Mouse (Mus musculus) CH12.LX (cell line): ENCODE results near the gene Mlh1. TPM values are rescaled to one million over a fixed set of nuclear protein-coding genes. Genes with fewer than 3 reads are reported as not detected.
A peak's percentile ranks its signal among the peaks of the same experiment; 100 is the strongest.

Source experiments
- DNase-seq: peaks from one replicate; pipeline ENCODE4 v3.0.0-alpha.2; 2013; ENCODE audit errors: extremely low read depth
- H3K27ac ChIP-seq: 2 replicates; pipeline ENCODE4 v1.5.1; 2012; ENCODE audit warnings: low read depth, mild to moderate bottlenecking, control low read depth, moderate library complexity; ENCODE audit not compliant: insufficient read depth
- H3K27me3 ChIP-seq: replicated peaks from 2 replicates; pipeline ENCODE3; 2012; ENCODE audit warnings: inconsistent platforms
- H3K36me3 ChIP-seq, 2 experiments: replicated peaks in 1 of 2; 2 replicates each; pipeline versions ENCODE3 to v1.6.1; 2012; ENCODE audit warnings: inconsistent platforms in 1 of 2, low read length in 1 of 2, mild to moderate bottlenecking in 1 of 2, mixed read lengths in 1 of 2, moderate library complexity in 1 of 2; ENCODE audit not compliant: control insufficient read depth in 1 of 2, insufficient read depth in 1 of 2
- H3K4me1 ChIP-seq, 2 experiments: 2 replicates each; pipeline ENCODE4 v1.6.1; 2012; ENCODE audit warnings: inconsistent platforms in 1 of 2, moderate library complexity in 1 of 2; ENCODE audit not compliant: insufficient read depth in 2 of 2, control insufficient read depth in 1 of 2
- H3K4me2 ChIP-seq: 2 replicates; pipeline ENCODE4 v1.6.1; 2012; ENCODE audit warnings: low read depth, mild to moderate bottlenecking, control low read depth; ENCODE audit not compliant: poor library complexity, insufficient read depth, severe bottlenecking
- H3K4me3 ChIP-seq, 3 experiments: fragments of 150-350 bp in 1 of 3; sonication (generic) in 1 of 3; replicated peaks in 1 of 3; 2 replicates each; pipeline versions ENCODE3 to v1.5.1; 2011 to 2012; ENCODE audit warnings: low read depth in 2 of 3, low read length in 2 of 3, mild to moderate bottlenecking in 2 of 3, moderate library complexity in 2 of 3, control low read depth in 1 of 3, improper control_type of control experiment in 1 of 3, inconsistent platforms in 1 of 3, mixed read lengths in 1 of 3; ENCODE audit not compliant: poor library complexity in 1 of 3
- H3K79me2 ChIP-seq: replicated peaks from 2 replicates; pipeline ENCODE4 v1.6.1; 2012; ENCODE audit warnings: mild to moderate bottlenecking, moderate library complexity; ENCODE audit not compliant: control insufficient read depth, poor library complexity, insufficient read depth, severe bottlenecking; ENCODE audit errors: extremely low read depth
- H3K9ac ChIP-seq: 2 replicates; pipeline ENCODE4 v1.6.1; 2012; ENCODE audit warnings: low read depth, mild to moderate bottlenecking, control low read depth, moderate library complexity; ENCODE audit not compliant: insufficient read depth
- H3K9me3 ChIP-seq: replicated peaks from 2 replicates; pipeline ENCODE3; 2012; ENCODE audit warnings: low read length, inconsistent platforms, mixed read lengths
- CHD1 ChIP-seq: IDR thresholded peaks from 2 replicates; pipeline ENCODE4 v1.6.1; 2012; ENCODE audit warnings: low read depth, low read length, improper control_type of control experiment, inconsistent platforms
- CHD2 ChIP-seq: IDR thresholded peaks from 2 replicates; pipeline ENCODE4 v1.6.1; 2011; ENCODE audit warnings: low read length, improper control_type of control experiment
- CTCF ChIP-seq, 2 experiments: IDR thresholded peaks in 1 of 2; conservative IDR thresholded peaks in 1 of 2; 2 replicates each; pipeline ENCODE4 v1.5.1; 2011 to 2012; ENCODE audit warnings: low read depth in 2 of 2, low read length in 2 of 2, improper control_type of control experiment in 1 of 2, inconsistent platforms in 1 of 2, mild to moderate bottlenecking in 1 of 2, moderate library complexity in 1 of 2
- ELF1 ChIP-seq: IDR thresholded peaks from 2 replicates; pipeline ENCODE4 v1.6.1; 2014; ENCODE audit warnings: low read depth, mild to moderate bottlenecking, inconsistent platforms, low read length, improper control_type of control experiment
- IRF4 ChIP-seq: IDR thresholded peaks from 2 replicates; pipeline ENCODE4 v1.6.1; 2014; ENCODE audit warnings: low read depth, mild to moderate bottlenecking, inconsistent platforms, low read length, improper control_type of control experiment
- JUND ChIP-seq: conservative IDR thresholded peaks from 2 replicates; pipeline ENCODE4 v1.6.1; 2011; ENCODE audit warnings: low read depth, low read length, improper control_type of control experiment
- KAT2A ChIP-seq: IDR thresholded peaks from 2 replicates; pipeline ENCODE4 v1.6.1; 2012; ENCODE audit warnings: low read length, improper control_type of control experiment, inconsistent platforms; ENCODE audit not compliant: insufficient replicate concordance
- MYC ChIP-seq: IDR thresholded peaks from 2 replicates; pipeline ENCODE4 v1.6.1; 2011; ENCODE audit warnings: low read depth, mild to moderate bottlenecking, improper control_type of control experiment, low read length
- NELFE ChIP-seq: IDR thresholded peaks from 2 replicates; pipeline ENCODE4 v1.6.1; 2011; ENCODE audit warnings: low read depth, low read length, improper control_type of control experiment
- POLR2AphosphoS2 ChIP-seq: IDR thresholded peaks from 2 replicates; pipeline ENCODE4 v1.6.1; 2011; ENCODE audit warnings: low read depth, low read length, improper control_type of control experiment
- RAD21 ChIP-seq: IDR thresholded peaks from 2 replicates; pipeline ENCODE4 v1.6.1; 2011; ENCODE audit warnings: low read depth, mild to moderate bottlenecking, low read length, improper control_type of control experiment, moderate library complexity
- SIN3A ChIP-seq: IDR thresholded peaks from 2 replicates; pipeline ENCODE4 v1.6.1; 2012; ENCODE audit warnings: low read length, improper control_type of control experiment, inconsistent platforms
- SMC3 ChIP-seq: IDR thresholded peaks from 2 replicates; pipeline ENCODE4 v1.6.1; 2011; ENCODE audit warnings: low read depth, low read length, improper control_type of control experiment
- USF2 ChIP-seq: conservative IDR thresholded peaks from 2 replicates; pipeline ENCODE4 v1.6.1; 2011; ENCODE audit warnings: low read depth, low read length, improper control_type of control experiment
- ZKSCAN1 ChIP-seq: IDR thresholded peaks from 2 replicates; pipeline ENCODE4 v1.6.1; 2012; ENCODE audit warnings: low read depth, inconsistent platforms, low read length, improper control_type of control experiment, borderline replicate concordance
- ZMIZ1 ChIP-seq: IDR thresholded peaks from 2 replicates; pipeline ENCODE4 v1.6.1; 2012; ENCODE audit warnings: low read depth, mild to moderate bottlenecking, inconsistent platforms, low read length, improper control_type of control experiment
- ZNF384 ChIP-seq: IDR thresholded peaks from 2 replicates; pipeline ENCODE4 v1.6.1; 2012; ENCODE audit warnings: low read depth, low read length, improper control_type of control experiment, inconsistent platforms
- dilution Hi-C: fragments of 300-500 bp; cut with MboI; formaldehyde crosslinking; loops from 2 replicates; pipeline ENCODE4 v1.14.3; 2020; ENCODE audit warnings: low sequenced_read_pairs; ENCODE audit not compliant: extremely low pct_unique_long_range_greater_than_20kb, extremely low pct_ligation_motif_present
- in situ Hi-C: fragments of 300-500 bp; cut with MboI; formaldehyde crosslinking; loops from 3 replicates; pipeline ENCODE4 v1.14.3; 2019; ENCODE audit warnings: low sequenced_read_pairs, low pct_ligation_motif_present, low pct_unique_long_range_greater_than_20kb, mixed read lengths
- polyA plus RNA-seq: library from polyadenylated mRNA; unstranded; fragments of >175 nt; gene quantifications from 2 replicates; pipeline ENCODE4 v1.2.1, GENCODE M21; 2012; ENCODE audit warnings: low read depth; ENCODE audit not compliant: insufficient read length
- total RNA-seq, 2 experiments: library from RNA; depleted of rRNA; stranded (reverse); fragments of 300-350 nt in 1 of 2; fragments of >200 nt in 1 of 2; gene quantifications; 2 replicates each; pipeline ENCODE4 v1.2.3; 2012 to 2014

The Mlh1 gene
- total and polyA plus RNA-seq, 3 experiments, result 25.7 to 57.9 (median 50.2) TPM

DNA sequence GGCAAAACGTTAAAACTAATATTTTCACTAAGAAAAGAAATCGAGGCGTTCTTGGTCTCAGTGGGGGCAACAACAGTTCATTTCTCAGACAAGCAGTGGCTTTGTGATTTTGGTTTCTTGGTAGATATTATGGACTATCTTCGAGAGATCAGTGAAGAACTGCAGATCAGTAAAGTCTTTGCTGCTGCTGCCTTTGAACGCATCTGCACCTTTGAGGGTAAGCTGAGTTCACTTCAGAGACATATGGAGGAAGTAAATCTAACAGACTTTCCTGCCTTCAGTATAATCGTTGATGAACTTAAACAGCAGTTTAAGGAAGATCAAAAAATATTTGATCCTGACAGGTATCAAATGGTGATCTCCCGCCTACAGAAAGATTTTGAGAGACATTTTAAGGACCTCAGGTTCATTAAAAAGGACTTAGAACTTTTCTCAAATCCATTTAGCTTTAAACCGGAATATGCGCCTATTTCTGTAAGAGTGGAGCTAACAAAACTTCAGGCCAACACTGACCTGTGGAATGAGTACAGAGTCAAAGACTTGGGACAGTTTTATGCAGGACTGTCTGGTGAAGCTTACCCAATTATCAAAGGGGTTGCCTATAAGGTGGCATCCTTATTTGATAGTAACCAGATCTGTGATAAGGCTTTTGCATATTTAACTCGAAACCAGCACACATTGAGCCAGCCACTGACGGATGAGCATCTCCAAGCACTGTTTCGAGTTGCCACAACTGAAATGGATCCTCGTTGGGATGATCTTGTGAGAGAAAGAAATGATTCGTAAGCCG lies 1.6 kb upstream of the Mlh1 start:
- Histone ChIP-seq H3K4me3 (peak overlapping the region; percentile 74 to 92 (median 82)), H3K79me2 (peaks cover 61% of the 10 kb centered on the region), H3K4me2 (peak overlapping the region; percentile 94), H3K4me1 (peaks cover 9 to 50% of the 10 kb centered on the region in 2 experiments; a peak in 3 of 4 replicates), H3K27ac (no peak overlapping the region), H3K9me3 (no peaks in the 10 kb centered on the region), H3K36me3 (peaks cover 5 to 35% of the 10 kb centered on the region in 2 experiments), H3K9ac (peak overlapping the region; percentile 81), H3K27me3 (no peaks in the 10 kb centered on the region)
- DNase-seq, result no peak
- in situ Hi-C loops, result loop anchor here (10.0 kb wide), 1 partner anchor 192 kb away; no protein-coding TSS in a partner anchor
- no peak for TF ChIP-seq KAT2A
- peak; percentile 13; the same call in 1 of the 2 replicates for TF ChIP-seq SIN3A
- dilution Hi-C loops, result no loop called here

DNA sequence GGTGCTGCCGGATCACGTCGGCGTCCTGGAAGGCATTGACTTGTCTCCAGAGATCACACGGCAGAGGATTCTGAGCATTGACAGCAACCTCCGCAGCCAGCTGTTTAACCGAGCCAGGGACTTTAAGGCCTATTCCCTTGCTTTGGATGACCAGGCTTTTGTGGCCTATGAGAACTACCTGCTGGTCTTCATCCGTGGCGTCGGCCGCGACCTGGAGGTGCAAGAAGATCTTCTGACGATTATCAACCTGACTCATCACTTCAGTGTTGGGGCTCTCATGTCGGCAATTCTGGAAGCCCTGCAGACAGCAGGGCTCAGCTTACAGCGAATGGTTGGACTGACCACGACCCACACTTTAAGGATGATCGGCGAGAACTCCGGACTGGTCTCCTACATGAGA lies 765 bp upstream of the Mlh1 start:
- TF ChIP-seq MYC, result no peak
- TF ChIP-seq USF2, result no peak
- TF ChIP-seq SMC3, result no peak
- no peak; the same call in 1 of the 2 replicates for TF ChIP-seq CHD1
- TF ChIP-seq ZMIZ1, result no peak
- no peak for TF ChIP-seq CHD2
- no peak for TF ChIP-seq CTCF (conservative IDR thresholded peaks at IDR 0.05 in 1 of 2, IDR thresholded peaks at IDR 0.05 in 1 of 2; ENCODE audit: low read depth in 2 of 2, low read length in 2 of 2)
- no peak for TF ChIP-seq SIN3A
- TF ChIP-seq NELFE, result no peak
- TF ChIP-seq ZKSCAN1, result no peak
- no peak for TF ChIP-seq RAD21
- no peak for TF ChIP-seq ZNF384
- TF ChIP-seq JUND, result no peak
- TF ChIP-seq IRF4, result no peak
- no peak for TF ChIP-seq KAT2A
- TF ChIP-seq ELF1, result no peak
- TF ChIP-seq POLR2AphosphoS2, result no peak
- H3K9me3 ChIP-seq, result no peaks in the 10 kb centered on the region
- peaks cover 7 to 36% of the 10 kb centered on the region in 2 experiments for H3K36me3 ChIP-seq
- peaks cover 61% of the 10 kb centered on the region for H3K79me2 ChIP-seq
- H3K27me3 ChIP-seq, result no peaks in the 10 kb centered on the region
- H3K4me2 ChIP-seq, result peak overlapping the region; percentile 94; the same call in 1 of the 2 replicates
- no peak for DNase-seq
- peak overlapping the region; percentile 81 for H3K9ac ChIP-seq
- peak overlapping the region; percentile 78 for H3K27ac ChIP-seq
- H3K4me1 ChIP-seq, result peaks cover 9 to 42% of the 10 kb centered on the region in 2 experiments; a peak in 3 of 4 replicates
- dilution Hi-C loops, result no loop called here
- H3K4me3 ChIP-seq, result peak overlapping the region; percentile 74 to 92 (median 82)
- in situ Hi-C loops, result loop anchor here (10.0 kb wide), 1 partner anchor 192 kb away; no protein-coding TSS in a partner anchor
